Mouse (Mus musculus) thymus, postnatal 36 days (tissue): ENCODE measurements around the gene Gpatch3.

Source experiments
- DNase-seq, 2 experiments: peaks; one replicate each; pipeline ENCODE4 v3.0.0; 2022; ENCODE audit warnings: mixed read lengths in 2 of 2

Gpatch3 gene

DNA sequence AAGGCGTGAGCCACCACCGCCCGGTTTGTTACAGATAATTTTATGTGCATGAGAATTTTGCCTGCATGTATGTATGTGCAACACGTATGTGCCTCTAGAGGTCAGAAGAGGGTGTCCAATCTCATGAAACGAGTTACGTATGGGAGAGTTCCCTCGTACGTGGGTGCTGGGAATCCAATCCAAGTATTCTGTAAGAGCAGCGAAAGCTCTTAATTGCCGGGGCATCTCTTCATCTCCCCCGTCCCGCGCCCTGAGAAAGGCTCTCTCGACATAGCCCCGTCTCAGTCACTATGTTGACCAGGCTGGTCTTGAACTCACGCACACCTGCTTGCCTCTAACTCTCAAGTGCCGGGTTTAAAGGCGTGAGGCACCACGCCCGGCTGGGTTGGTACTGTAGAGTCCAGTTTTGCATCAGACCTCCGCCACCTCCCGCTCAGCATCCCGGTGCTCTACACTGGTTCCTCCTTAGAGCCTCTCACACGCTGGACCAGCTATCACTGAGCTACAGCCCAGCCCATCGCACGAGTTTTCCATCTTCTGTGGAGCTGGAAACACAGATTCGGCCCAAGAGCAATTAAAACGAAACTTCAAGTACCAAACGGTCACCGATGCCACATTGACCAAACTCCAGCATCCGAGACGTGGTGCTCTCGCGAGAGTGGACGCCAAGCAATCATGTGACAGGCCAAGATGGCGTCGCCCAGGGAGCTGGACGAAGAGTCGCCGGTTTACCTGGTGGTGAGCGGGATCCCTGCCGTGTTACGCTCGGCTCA is at the start of gene Gpatch3:
Gene Gpatch3, plus strand, starts transcription at position 676 of the 773 bp plus-strand sequence.
- peak; percentile 79 to 82 for DNase-seq

DNA sequence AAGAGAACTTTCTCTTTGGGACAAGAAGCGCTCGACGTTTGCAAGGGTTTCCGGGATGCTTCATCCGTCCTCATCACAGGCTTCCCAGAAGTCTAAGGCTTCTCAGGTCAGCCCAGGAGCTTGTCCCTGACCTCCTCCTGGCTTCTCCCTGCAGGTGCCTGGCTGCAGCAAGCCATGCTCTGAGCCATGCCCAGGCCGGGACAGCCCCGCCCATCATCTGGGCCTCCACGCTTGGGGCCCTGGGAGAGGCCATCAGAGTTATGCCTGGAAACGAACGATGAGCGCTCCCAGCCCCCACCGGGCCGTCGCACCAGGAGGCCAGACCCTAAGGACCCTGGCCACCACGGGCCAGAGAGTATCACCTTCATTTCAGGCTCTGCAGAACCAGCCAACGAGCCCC is 46.8 kb upstream of the Gpatch3 start:
- DNase-seq, result no peak

DNA sequence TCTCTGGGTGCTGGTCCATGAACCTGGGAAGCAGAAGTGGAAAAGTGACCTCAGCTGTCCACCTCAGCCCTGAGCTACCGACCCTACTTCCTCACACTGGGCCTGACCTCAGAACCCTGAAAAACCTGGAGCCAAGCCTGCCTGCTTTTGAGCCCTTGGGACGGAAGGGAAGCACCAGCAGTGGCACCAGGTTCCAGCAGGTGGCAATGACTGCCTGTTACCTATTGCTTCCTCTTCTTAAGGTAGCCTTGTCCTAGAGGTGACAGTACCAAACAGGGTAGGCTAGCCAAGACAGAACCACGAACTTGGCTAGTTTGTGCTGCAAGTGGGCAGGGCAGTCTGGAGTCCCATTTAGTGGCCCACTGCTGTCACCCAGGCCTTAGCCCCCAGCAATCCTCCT is 41.8 kb upstream of the Gpatch3 start:
- no peak for DNase-seq

DNA sequence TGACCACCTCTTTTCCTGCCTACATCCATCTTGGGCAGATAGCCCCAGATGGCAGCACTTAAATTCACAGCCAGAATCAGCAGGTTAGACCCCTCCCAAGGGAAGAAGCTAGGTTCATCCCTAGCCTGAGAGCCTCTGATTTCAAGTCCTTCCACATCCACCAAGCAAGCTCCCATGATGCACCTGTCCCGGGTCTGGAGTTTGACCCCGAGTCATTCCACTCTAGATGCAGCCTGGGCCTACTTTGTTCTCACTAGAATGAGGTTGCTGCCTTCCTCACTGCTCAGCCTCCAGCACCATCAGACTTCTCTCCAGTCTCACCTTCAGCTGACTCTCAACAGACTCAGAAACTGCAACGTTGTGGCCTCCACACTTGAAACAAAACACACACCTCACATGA is 38.5 kb upstream of the Gpatch3 start:
- DNase-seq, result no peak

DNA sequence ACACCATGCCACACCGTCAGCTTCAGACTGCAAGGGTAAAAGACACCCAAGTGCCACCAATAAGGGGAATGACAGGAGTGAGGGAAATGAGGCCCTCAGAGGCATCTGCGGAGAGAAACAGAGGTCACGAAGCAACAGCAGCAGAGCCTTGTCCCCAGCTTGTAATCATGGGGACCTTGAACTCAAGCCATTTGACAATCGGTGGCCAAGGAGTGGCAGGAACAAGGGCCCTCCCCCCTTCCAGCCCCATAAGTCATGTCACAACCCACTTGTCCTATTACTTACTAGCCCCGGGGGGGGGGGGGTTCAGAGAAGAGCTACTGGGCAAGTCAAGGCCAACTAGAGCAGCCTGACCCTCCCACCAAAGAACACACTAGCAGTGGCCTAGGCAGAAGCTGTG is 37.9 kb upstream of the Gpatch3 start:
- no peak for DNase-seq

DNA sequence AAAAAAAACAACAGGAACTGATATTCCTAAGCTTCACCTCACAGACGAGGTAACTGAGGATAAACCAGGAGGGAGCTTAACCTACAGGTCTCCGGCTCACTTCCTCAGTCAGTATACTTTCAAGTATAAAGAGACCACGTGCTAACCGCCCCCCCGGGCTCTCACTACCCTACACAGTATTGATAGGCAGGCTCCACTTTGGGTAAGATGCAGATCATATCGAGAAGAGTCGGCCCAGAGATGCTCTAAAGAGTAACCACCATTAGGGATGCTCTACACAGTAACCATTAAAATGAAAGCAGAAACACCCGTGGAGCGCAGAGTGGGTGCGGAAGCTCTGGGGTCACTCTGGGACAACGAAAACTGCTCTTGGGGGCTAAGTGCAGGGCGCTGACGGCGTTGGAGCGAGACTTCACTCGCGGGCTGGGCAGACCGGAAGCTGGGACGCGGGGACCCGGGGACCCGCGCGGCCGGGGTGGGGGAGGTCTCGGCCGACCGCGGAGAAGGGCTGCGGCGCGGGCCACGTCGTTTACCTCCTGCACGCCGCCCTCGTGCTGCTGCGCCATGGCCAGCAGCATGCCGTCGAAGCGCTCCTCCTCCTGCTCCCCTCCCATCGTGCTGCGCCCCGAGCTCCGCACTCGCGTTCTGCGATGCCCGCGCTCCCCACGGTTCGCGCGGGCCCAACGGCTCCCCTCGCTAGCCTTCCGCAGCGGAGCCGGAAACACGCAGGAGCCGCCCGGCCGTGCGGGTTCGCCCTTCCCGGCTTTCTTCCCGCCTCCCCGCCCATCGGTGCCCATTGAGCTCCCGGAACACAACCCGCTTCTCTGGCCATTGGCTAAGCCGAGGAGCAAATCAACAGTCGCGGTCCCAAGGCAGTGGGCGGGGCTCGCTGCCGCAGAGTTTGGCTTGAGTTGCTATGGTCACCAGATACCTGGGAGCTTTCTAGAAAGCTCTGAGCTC is 29.0 kb upstream of the Gpatch3 start, which contains the start of gene Nudc:
Gene Nudc, minus strand, starts transcription at position 725 of the 960 bp plus-strand sequence.
- peak; percentile 93 to 96 for DNase-seq

GRCm38 (mm10) chr4:133552029-133552428 is 22.5 kb upstream of the Gpatch3 start:
- DNase-seq, result no peak

- no peak for DNase-seq
Measured at GRCm38 (mm10) chr4:133552768-133553447, 21.6 kb upstream of the Gpatch3 start, which contains the start of gene Nr0b2. Gene Nr0b2, plus strand, starts transcription at chr4:133553376.

GRCm38 (mm10) chr4:133553448-133554330 is 20.9 kb upstream of the Gpatch3 start:
- no peak for DNase-seq

GRCm38 (mm10) chr4:133557041-133557717 is 17.4 kb upstream of the Gpatch3 start:
- no peak for DNase-seq

DNA sequence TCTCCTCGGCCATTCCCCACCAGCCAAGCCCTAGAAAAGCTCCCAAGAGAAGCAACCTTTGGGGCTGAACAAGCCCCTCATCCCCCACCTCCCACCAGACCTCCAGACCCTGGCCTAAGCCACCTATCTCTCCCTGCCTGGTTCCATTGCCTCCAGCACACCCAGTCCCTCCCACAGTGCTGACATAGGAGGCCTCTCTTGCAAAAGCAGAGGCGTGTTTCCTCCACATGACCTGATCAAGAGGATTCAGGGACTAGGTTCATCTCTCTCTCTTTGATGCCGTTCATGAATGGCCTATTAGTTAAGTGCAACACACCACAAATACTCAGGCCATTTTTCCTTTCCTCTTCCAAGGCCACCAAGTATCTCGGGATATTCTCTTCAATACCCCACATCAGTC is 14.7 kb upstream of the Gpatch3 start:
- DNase-seq, result no peak

GRCm38 (mm10) chr4:133561622-133562021 is 12.9 kb upstream of the Gpatch3 start:
- no peak for DNase-seq

DNA sequence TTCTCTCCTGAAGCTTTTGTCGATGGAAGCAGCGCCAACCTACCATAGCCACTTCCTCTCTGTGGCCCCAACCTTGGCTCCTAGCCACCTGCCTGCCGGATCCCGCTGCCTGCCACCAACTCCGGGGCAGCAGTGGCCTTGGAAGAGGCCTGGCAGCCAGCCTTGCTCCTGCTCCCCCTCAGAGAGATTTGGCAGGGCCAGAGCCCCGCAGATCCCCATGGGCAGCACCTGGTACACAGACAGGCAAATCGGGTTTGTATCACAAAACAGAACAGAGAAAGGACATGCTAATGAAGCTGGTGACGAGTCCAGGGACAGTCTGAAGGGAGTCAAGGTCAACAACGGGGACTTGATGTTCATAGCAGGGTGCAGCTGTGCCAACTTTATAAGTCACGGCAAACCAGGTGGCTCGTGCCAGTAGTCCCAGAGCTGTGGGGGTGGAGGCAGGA is 11.4 kb upstream of the Gpatch3 start:
- DNase-seq, result no peak

DNA sequence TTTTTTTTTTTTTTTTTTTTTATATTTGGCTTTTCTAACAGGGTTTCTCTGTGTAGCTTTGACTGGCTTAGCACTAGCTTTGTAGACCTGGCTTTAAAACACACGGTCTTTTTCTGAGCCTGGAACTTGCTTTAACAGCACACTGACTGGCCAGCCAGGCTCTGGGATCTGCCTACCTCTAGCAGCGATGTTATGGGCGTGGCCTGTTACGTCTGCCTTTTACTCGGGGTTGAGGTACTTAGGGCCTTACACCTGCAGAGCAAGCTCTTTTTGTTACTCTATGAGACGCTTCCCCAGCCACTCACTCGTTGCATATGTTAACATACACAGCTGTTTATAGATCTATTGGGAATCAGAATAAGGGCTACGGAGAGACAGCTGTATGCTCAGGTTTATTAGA is 7.3 kb upstream of the Gpatch3 start:
- no peak for DNase-seq

DNA sequence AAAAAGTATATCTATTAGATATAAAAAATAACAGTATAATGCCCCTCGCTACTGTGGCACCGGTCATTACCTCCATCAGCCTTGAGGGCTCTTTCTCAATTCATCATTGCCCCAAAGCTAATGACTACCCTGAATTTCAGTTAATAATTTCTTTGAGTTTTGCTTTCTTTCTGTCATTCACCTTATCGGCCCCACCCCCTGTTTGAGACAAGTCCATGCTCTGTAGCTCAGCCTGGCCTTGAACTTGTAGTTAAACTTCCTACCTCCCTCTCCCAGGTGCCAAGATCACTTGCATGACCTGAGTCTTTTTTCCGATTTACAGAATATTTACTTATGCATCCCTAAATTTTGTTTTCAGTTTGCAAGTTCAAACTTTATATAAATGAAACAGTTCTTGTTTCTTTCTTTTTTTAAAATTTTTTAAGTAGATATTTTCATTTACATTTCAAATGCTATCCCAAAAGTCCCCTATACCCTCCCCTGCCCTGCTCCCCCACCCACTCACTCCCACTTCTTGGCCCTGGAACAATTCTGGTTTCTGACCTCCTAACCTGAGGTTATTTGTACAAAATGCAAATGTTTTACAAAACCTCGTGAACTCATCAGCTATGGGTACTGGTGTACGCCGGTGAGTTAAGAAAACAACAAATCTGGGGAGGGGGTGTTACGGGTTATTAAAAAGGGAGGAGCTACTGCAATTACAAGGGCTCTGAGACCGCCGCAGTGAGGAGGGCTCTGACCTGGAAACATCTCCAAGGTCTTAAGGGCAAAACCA is 5.1 kb upstream of the Gpatch3 start:
- DNase-seq, result no peak

DNA sequence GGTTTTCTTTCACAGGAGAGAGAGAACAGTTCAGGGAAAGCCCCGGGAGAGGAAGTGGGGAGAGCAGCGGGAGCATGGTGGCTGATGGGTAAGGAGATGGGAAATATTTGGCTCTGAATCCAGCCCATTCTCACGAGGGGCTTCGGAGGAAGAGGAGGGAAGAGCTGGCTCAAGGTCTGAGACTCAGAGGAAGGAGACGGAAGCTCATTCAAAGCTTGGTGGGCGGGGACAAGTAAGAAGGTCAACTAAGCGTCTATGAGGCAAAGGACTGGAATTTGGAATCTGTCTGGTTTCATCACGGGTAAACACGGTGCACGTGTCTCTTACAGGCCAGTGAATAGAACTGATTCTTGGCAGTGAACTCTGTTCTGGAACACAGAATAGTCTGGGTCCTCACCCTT is 4.5 kb upstream of the Gpatch3 start:
- DNase-seq, result no peak

DNA sequence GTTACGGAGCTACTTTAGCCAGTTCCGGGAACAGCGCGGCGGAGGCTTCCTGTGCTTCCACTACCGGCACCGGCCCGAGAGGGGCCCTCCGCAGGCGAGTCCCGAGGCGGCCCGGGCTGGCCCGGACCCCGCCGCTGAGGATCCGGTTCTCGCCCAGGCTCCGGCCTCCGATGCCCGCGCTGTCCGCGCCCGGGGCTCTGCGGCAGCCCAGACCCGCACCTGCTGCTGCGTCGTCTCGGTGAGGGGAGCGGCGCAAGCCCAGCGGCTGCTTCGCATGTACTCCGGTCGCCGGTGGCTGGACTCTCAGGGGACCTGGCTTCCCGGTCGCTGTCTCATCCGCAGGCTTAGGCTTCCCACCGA is 278 bp downstream of the Gpatch3 start:
- DNase-seq, result no peak

DNA sequence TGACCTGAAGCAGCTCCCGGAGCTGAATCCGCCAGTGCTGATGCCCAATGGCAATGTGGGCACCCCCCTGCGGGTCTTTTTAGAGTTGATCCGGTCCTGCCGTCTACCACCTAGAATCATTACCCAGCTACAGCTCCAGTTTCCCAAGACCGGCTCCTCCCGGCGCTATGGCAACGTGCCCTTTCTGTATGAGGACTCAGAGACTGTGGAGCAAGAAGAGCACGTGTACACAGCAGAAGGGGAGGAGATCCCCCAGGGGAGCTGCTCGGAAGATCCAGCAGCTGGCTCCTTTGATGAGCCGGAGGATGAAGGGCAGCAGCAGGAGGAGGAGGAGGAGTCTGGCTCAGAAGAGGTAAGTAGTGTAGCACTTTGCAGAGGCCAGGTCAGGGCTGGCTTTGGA is 3.4 kb downstream of the Gpatch3 start:
- DNase-seq, result no peak

GRCm38 (mm10) chr4:133583690-133584058 is 9.1 kb downstream of the Gpatch3 start:
- DNase-seq, result no peak
